Mouse (Mus musculus): Measurements from ENCODE around the gene Car12. TPM values are rescaled to one million over a fixed set of nuclear protein-coding genes. Genes with fewer than 3 reads are reported as not detected.

Gene Car12
- polyA plus RNA-seq, 1 experiment, result not detected

- Histone ChIP-seq H3K4me1 (ENCODE audit: control insufficient read depth, insufficient read depth, low read length) (peaks cover 7% of the 10 kb centered on the region), H3K27ac (ENCODE audit: insufficient read depth, low read depth, low read length) (no peak overlapping the region), H3K4me3 (ENCODE audit: insufficient read depth, low read length) (no peak overlapping the region)
- TF ChIP-seq POLR2A (IDR thresholded peaks at IDR 0.05; ENCODE audit: borderline replicate concordance, low read depth, low read length) (no peak), CTCF (IDR thresholded peaks at IDR 0.05; ENCODE audit: low read depth, low read length) (no peak)
These were observed 12.1 kb downstream of the Car12 start for GRCm38 (mm10) chr9:66725591-66725990.

- TF ChIP-seq POLR2A (IDR thresholded peaks at IDR 0.05; ENCODE audit: borderline replicate concordance, low read depth, low read length) (no peak), CTCF (IDR thresholded peaks at IDR 0.05; ENCODE audit: low read depth, low read length) (no peak)
- no peak overlapping the region for H3K27ac ChIP-seq (ENCODE audit: insufficient read depth, low read depth, low read length)
These were observed 13.8 kb downstream of the Car12 start for GRCm38 (mm10) chr9:66727333-66727732.

GRCm38 (mm10) chr9:66730556-66730955 lies 17.1 kb downstream of the Car12 start:
- H3K27ac ChIP-seq (ENCODE audit: insufficient read depth, low read depth, low read length), result no peak overlapping the region
- TF ChIP-seq POLR2A (IDR thresholded peaks at IDR 0.05; ENCODE audit: borderline replicate concordance, low read depth, low read length), result no peak
- no peak for TF ChIP-seq CTCF (IDR thresholded peaks at IDR 0.05; ENCODE audit: low read depth, low read length)
- H3K4me1 ChIP-seq (ENCODE audit: control insufficient read depth, insufficient read depth, low read length), result peaks cover 11% of the 10 kb centered on the region
- H3K4me3 ChIP-seq (ENCODE audit: insufficient read depth, low read length), result no peak overlapping the region

More at GRCm38 (mm10) chr9:66727333-66727732, 13.8 kb downstream of the Car12 start:
- H3K4me3 ChIP-seq (ENCODE audit: insufficient read depth, low read length), result no peak overlapping the region
- peaks cover 12% of the 10 kb centered on the region for H3K4me1 ChIP-seq (ENCODE audit: control insufficient read depth, insufficient read depth, low read length)

- no peak overlapping the region for H3K27ac ChIP-seq (ENCODE audit: insufficient read depth, low read depth, low read length)
- no peak overlapping the region for H3K4me3 ChIP-seq (ENCODE audit: insufficient read depth, low read length)
- peaks cover 7% of the 10 kb centered on the region for H3K4me1 ChIP-seq (ENCODE audit: control insufficient read depth, insufficient read depth, low read length)
- TF ChIP-seq POLR2A (IDR thresholded peaks at IDR 0.05; ENCODE audit: borderline replicate concordance, low read depth, low read length) (no peak), CTCF (IDR thresholded peaks at IDR 0.05; ENCODE audit: low read depth, low read length) (no peak)
These were observed 17.8 kb downstream of the Car12 start for GRCm38 (mm10) chr9:66731284-66731683.

GRCm38 (mm10) chr9:66732791-66733691 lies 19.6 kb downstream of the Car12 start:
- peaks cover 7% of the 10 kb centered on the region for H3K4me1 ChIP-seq (ENCODE audit: control insufficient read depth, insufficient read depth, low read length)
- no peak overlapping the region for H3K4me3 ChIP-seq (ENCODE audit: insufficient read depth, low read length)
- TF ChIP-seq CTCF (IDR thresholded peaks at IDR 0.05; ENCODE audit: low read depth, low read length) (no peak), POLR2A (IDR thresholded peaks at IDR 0.05; ENCODE audit: borderline replicate concordance, low read depth, low read length) (no peak)
- no peak overlapping the region for H3K27ac ChIP-seq (ENCODE audit: insufficient read depth, low read depth, low read length)

- TF ChIP-seq POLR2A (IDR thresholded peaks at IDR 0.05; ENCODE audit: borderline replicate concordance, low read depth, low read length) (no peak), CTCF (IDR thresholded peaks at IDR 0.05; ENCODE audit: low read depth, low read length) (no peak)
- Histone ChIP-seq H3K27ac (ENCODE audit: insufficient read depth, low read depth, low read length) (no peak overlapping the region), H3K4me1 (ENCODE audit: control insufficient read depth, insufficient read depth, low read length) (peaks cover 7% of the 10 kb centered on the region), H3K4me3 (ENCODE audit: insufficient read depth, low read length) (no peak overlapping the region)
These were observed 21.1 kb downstream of the Car12 start for GRCm38 (mm10) chr9:66734568-66734967.

GRCm38 (mm10) chr9:66735122-66735521 lies 21.6 kb downstream of the Car12 start:
- peaks cover 7% of the 10 kb centered on the region for H3K4me1 ChIP-seq (ENCODE audit: control insufficient read depth, insufficient read depth, low read length)
- no peak overlapping the region for H3K27ac ChIP-seq (ENCODE audit: insufficient read depth, low read depth, low read length)
- H3K4me3 ChIP-seq (ENCODE audit: insufficient read depth, low read length), result no peak overlapping the region
- TF ChIP-seq CTCF (IDR thresholded peaks at IDR 0.05; ENCODE audit: low read depth, low read length), result no peak
- TF ChIP-seq POLR2A (IDR thresholded peaks at IDR 0.05; ENCODE audit: borderline replicate concordance, low read depth, low read length), result no peak

- Histone ChIP-seq H3K4me3 (ENCODE audit: insufficient read depth, low read length) (no peak overlapping the region), H3K4me1 (ENCODE audit: control insufficient read depth, insufficient read depth, low read length) (peaks cover 7% of the 10 kb centered on the region), H3K27ac (ENCODE audit: insufficient read depth, low read depth, low read length) (no peak overlapping the region)
- TF ChIP-seq CTCF (IDR thresholded peaks at IDR 0.05; ENCODE audit: low read depth, low read length) (no peak), POLR2A (IDR thresholded peaks at IDR 0.05; ENCODE audit: borderline replicate concordance, low read depth, low read length) (no peak)
These were observed 22.5 kb downstream of the Car12 start for GRCm38 (mm10) chr9:66736016-66736415.

- no peak for TF ChIP-seq POLR2A (IDR thresholded peaks at IDR 0.05; ENCODE audit: borderline replicate concordance, low read depth, low read length)
- no peak for TF ChIP-seq CTCF (IDR thresholded peaks at IDR 0.05; ENCODE audit: low read depth, low read length)
- Histone ChIP-seq H3K4me3 (ENCODE audit: insufficient read depth, low read length) (no peak overlapping the region), H3K4me1 (ENCODE audit: control insufficient read depth, insufficient read depth, low read length) (peaks cover 4% of the 10 kb centered on the region), H3K27ac (ENCODE audit: insufficient read depth, low read depth, low read length) (no peak overlapping the region)
These were observed 23.1 kb downstream of the Car12 start for GRCm38 (mm10) chr9:66736551-66736950.

GRCm38 (mm10) chr9:66739516-66739915 lies 26.0 kb downstream of the Car12 start:
- H3K27ac ChIP-seq (ENCODE audit: insufficient read depth, low read depth, low read length), result no peak overlapping the region
- TF ChIP-seq POLR2A (IDR thresholded peaks at IDR 0.05; ENCODE audit: borderline replicate concordance, low read depth, low read length), result no peak
- TF ChIP-seq CTCF (IDR thresholded peaks at IDR 0.05; ENCODE audit: low read depth, low read length), result no peak

More at GRCm38 (mm10) chr9:66739516-66739915, 26.0 kb downstream of the Car12 start:
- Histone ChIP-seq H3K4me3 (ENCODE audit: insufficient read depth, low read length) (no peak overlapping the region), H3K4me1 (ENCODE audit: control insufficient read depth, insufficient read depth, low read length) (0 out of 2 replicates have a peak, but pooled peaks cover 1% of the 10 kb centered on the region)

Data from bone marrow macrophage, adult 2 months (primary cell).